Mouse (Mus musculus) mouse trophoblast stem cell (cell line): ENCODE measurements around the gene Nfrkb.

Experiments used
- in situ Hi-C, 2 experiments: fragments of 300-500 bp; cut with MseI, MboI; formaldehyde crosslinking; loops; 2 replicates in 1 of 2; 3 replicates in 1 of 2; pipeline ENCODE4 v1.15.1; 2025

Gene Nfrkb

DNA sequence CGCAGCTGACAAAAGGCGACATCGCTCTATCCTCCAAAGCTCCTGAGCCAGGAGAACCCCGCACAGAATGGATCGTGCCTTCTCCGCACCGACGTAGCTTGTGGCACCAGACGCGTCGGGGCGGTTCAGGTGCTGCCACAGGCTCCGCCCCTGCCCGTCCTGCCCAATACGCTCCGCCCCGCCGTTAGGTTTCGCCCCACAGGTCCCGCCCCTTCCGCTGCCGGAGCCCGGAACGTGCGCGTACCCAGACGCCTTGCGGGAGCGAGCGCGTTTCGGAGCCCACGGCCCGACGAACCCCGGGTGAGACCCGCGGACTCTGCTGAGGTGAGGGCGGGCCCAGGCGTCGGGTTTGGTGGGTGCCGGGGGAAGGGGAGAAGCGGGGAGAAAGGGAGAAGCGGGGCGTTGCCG, at the start of gene Nfrkb:
Gene Nfrkb, plus strand, starts transcription at position 246 of the 408 bp plus-strand sequence.
- in situ Hi-C loops = no loop called here

DNA sequence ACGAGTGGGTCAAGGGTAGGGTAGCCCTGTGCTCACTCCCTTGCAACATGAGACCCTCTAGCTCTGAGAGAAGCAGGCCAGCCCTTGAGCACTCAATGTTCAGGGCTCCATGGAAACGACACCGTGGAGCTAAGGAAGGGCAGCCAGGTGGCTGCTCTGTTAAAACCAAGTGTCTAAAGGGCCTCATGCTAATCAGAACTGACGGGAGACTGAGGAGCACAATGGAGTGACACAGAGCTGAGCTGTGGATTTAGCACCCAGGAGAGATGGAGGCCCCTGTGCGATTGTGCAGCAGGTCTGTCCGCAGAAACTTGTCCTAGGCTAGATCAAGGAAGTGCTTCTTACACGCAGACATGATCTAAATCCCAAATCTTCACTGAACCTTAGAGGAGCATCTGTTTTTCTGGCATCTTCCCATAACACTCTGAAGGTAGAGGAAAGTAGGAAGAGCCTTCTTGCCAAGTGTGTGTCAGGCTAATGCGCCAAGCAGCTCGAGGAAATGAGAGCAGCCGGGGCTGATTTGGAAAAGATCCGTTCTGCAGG, 41.6 kb upstream of the Nfrkb start:
- in situ Hi-C loops = loop anchor here (10.0 kb wide), 2 partner anchors 170 to 180 kb away; no protein-coding TSS in a partner anchor

DNA sequence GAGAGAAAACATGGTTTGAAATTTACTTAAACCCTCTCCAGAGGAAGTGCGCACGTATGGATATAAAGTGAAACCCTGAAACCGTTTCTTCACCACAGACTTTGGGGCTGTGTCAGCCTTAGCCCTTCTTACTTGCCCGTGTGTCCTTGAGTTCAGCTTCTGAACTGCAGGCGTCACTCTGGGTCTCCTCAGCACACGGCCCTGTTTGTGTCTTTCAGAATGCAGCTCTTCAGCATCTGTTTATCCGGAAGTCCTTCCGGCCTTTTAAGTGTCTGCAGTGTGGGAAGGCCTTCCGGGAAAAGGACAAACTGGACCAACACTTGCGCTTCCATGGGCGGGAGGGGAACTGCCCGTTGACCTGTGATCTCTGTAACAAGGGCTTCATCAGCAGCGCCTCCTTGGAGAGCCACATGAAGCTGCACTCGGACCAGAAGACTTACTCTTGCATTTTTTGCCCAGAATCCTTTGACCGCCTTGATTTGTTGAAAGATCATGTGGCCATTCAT, 39.4 kb upstream of the Nfrkb start:
- in situ Hi-C loops = loop anchor here (10.0 kb wide), 2 partner anchors 172 to 182 kb away; no protein-coding TSS in a partner anchor

DNA sequence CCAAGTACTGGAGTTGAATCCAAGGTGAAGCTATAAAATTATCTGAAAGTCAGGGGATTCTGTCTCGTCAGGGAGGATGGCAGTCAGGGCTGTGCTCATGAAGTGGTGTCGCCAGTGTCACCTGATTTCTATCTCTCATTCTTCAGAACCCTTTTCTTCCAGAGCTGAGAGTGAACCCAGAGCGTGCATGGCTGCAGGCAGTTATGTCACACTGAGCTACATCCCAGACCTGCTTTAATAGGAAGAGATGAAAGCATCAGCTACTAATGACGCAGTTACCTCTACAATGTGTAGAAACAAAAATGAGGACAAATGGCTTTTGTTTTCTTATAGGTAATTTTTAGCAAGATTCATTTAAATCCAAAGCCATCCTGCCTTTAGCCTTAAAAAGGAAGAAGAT, 37.5 kb upstream of the Nfrkb start:
- in situ Hi-C loops = loop anchor here (10.0 kb wide), 2 partner anchors 174 to 184 kb away; no protein-coding TSS in a partner anchor

DNA sequence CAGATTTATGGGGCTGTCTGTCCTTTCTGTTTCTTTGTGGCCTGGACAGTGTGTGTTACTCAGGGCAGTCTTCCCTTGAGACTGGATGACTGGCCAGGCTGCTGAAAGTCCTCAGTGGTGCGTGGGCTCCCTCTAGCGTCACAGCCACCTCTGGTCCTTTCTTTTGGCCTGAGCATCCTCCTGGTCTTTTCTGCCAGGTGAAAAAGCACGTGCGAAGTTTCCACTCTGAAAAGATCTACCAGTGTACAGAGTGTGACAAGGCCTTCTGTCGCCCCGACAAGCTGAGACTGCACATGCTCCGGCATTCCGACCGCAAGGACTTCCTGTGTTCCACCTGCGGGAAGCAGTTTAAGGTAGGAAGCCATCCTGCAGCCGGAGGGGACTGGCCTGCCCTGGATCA, 37.1 kb upstream of the Nfrkb start:
- in situ Hi-C loops = loop anchor here (10.0 kb wide), 2 partner anchors 174 to 184 kb away; no protein-coding TSS in a partner anchor

DNA sequence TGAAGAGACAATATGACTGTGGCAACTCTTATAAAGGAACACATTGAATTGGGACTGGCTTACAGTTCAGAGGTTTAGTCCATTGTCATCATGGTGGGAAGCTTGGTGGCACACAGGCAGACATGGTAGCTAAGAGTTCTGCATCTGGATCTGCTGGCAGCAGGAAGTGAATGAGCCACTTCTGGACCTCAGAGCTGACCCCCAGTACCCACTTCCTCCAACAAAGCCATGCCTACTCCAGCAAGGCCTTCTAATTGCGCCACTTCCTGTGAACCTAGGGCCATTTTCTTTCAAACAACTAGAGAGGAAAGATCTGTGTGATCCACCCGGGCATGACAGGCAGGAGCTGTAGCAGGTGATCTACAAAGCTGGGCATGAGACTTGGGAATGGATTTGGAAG, 33.3 kb upstream of the Nfrkb start:
- in situ Hi-C loops = no loop called here

DNA sequence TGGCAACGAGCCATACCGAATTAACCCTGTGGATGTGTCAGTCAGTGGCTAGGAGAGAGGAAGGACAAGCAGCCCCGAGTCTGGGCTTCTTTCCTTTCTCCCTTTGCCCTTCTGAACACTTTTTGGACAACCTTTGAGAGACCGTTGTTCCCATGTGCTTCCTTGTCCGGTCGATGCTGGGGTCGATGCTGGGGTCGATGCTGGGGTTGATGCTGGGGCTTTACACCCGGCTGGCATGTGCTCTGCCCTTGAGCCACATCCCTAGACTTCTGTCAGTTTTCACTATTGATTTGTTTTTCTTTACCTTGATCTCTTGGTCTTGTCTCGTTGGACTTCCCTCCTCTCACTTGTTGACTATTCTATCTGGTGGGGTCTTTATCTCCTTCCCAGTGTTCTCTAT, 32.5 kb upstream of the Nfrkb start:
- in situ Hi-C loops = no loop called here

DNA sequence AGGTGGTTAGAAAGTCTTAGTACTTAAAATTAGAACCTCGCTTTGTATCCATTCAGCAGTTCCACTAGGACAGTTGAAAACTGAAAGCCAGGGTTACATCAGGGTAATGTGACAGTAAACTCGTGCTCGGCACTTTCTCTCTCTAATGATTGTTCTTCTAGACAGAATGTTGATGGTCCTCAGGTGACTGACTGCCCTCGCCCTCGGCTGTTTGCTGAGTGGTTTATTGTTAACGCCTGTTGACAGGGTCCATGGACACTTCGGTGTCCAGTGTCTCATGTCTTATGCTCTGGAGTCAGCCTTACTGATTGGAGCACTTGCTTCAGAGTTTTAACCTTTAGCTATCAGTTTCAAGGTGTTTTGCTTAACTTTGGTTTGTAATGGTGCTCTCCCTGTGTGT, 31.9 kb upstream of the Nfrkb start:
- in situ Hi-C loops = no loop called here

DNA sequence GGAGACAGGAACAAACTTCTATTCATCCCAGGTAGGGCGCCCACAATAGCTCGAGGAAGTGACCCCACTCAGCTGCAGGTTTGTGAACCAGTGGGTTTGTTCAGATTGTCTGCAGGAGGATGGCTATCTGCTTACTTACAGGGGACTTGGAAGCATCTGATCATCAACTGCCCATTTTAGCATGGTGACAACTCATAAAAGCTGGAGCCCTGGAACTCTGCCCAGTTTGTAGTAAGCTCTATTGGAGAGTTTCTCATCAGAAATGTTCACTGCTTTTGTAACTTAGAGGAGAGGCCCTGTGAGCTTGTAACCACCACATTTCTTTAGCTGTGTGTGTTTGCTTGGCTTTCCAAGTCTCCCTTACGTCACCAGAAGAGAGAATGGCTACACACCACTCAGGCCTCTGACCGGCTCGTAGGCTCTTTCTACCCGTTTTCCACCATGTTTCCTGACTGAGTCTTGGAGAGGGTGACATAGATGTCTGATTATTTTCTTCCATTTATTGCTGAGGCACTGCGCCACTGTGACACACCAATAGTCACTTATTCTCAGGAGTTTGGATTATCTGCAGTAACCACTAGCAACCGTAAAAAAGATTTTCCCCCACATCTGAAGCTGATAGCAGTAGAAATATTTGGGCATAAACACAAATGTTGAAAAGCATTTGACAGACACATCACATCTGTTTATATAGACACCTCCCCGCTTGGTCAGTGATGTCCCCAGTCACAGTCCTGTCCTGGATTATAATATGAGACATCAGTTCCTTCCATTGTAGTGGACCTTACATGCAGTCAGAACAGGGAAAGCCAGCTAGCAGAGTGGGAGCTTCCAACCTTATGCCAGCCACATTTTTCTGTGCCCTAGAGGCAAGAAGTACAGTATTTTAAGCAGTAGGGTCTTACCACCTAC, 22.0 kb upstream of the Nfrkb start:
- in situ Hi-C loops = no loop called here

DNA sequence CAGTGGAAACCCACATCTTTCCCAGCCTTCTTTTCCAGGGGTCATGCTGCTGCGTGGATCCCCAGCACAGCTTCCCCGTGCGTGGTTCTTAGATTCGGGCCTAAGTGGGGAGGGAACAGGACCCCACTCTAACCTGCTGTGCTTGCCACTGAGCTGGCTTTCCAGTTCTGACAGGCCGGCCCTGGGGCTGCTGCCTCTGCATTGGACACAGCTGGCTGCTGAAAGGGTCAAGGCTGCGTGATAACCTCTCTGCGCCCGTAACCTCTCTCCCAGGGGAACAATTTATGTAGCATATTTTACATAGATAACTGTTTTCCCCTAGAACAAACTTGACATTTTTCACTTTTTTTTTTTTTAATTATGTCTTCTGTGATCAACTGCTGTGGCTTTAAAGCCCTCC, 20.9 kb upstream of the Nfrkb start:
- in situ Hi-C loops = no loop called here

DNA sequence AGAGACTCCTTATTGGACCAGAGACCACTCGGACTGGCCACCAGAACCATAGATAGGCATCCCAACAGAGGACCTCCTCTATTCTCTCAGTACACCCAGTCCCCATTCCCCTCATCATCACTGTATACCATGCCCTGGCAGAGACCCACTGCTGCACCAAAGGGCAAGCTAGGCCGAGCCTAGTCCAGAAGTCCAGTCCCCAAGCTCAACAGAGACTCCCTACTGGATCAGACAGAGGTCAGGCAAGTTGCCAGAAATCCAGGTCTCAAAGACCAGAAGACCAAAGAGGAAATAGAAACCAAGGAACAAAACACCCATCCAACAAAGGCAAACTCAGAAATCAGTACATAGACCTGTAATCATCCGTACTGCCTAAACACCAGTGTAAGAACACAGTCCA, 14.3 kb upstream of the Nfrkb start:
- in situ Hi-C loops = no loop called here

DNA sequence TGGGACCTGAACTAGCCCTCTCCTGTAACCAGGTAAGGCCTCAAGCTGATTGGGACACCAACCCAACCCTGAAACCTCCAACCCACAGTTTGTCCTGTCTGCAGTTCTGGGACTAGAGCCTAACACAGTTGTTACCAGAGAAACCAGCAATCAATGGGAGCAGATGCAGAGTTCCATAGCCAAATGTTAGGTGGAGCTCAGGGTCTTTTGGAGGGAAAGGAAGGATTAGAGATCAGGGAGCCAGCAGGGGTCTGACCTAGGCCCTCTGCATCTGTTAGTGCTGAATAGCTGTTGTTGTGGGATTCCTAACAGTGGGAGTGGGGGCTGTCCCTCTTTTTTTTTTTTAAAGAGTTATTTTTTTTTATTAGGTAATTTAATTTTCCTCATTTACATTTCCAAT, 9.3 kb upstream of the Nfrkb start:
- in situ Hi-C loops = no loop called here

DNA sequence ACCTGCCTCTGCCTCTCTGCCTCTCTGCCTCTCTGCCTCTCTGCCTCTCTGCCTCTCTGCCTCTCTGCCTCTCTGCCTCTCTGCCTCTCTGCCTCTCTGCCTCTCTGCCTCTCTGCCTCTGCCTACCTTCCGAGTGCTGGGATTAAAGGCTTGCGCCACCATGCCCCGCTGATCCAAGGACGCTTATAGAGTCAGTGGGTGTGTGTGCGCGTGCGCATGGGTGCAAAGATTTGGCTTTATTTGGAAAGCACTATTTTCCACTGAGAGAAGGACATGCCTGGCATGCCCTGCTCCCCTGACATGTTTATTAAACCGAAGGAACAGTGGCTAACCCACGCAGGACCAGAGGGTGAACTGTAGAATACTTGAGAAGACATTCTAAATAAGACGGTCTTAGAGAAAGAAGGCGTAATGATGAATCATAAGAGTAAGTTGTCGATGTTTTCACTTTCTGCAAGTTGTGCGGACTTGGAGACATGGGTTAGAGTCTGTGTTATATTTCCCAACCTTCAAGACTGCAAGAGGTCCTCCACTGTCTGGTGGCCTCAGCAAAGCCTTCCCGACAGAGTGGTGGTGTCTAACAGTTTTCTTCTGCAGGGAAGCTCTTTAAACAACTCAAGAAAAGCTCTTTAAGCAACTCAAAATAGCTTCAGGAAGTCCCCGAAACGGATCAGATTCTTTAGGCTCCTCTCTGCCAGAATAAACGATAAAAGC, 1.0 kb upstream of the Nfrkb start:
- in situ Hi-C loops = no loop called here

DNA sequence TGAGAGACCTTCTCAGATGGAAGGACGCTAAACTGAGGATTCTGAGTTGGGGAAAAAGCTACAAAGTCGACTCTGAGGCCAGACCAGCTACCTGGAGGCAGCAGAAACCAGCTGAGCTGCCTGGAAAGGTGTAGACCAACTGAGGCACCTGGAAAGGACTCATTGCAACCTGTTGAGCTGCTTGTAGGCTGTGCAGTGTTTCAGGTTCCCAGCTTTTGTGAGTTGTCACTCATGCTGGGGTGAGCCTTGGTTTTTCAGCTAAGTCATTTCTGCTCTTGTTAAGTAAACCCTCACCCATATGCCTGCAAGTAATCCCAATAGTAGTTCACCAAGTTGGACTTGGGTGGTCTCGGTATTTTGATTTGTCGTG, 507 bp upstream of the Nfrkb start:
- in situ Hi-C loops = no loop called here

DNA sequence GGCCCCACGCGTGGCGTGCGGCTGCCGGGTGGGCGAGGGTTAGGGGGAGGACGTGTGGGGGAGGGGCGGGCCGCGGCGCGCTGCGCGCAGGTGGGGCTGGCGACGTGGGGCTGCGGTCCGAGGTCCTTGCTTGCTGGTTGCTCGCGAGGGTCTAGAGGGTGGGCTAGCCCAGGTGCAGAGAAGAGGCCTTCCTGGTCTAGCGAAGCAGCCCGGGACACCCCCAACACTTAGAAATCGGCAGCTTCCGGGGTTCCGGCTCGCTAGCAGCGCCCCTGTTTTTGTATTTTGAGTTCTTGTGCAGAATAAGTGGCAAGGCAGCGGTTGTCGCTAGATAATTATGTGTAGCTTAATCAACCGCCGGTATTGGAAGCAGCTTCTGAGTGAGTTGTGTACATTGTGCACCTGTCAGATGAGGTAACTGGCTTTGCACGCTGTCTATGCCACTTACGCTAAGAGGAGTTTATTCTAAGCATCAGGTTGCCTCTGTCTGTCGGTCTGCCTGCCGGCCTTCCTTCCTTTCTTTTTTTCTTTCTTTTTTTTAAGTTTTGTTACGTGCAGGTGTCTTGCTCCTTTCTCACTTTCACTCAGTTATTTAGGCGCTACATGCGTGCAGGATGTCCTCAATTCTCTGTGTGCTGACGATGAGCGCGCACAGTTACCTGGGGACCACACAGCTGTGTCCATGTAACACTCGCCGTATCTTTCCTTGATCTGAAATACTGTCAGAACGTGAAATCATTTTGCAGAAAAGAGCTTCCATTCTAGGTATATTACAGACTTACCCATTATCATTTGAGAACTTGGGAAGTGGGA, 582 bp downstream of the Nfrkb start:
- in situ Hi-C loops = no loop called here

DNA sequence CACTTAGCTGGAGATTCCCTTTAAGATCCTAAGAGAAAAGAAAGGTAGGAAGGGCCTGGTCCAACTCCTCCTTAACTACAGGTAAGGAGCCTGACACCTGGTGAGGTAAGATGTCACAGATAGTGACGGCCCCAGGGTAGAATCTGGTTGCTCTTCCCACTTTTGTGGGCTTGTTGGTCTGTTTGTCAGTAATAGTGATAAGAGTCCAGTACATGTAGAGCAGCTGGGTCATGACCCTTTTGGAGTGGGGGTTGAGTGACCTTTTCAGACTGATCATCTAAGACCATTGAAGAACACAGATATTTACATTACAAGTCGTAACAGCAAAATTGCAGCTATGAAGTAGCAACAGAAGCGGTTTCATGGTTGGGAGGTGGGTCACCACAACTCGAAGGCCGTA, 1.2 kb downstream of the Nfrkb start:
- in situ Hi-C loops = no loop called here

DNA sequence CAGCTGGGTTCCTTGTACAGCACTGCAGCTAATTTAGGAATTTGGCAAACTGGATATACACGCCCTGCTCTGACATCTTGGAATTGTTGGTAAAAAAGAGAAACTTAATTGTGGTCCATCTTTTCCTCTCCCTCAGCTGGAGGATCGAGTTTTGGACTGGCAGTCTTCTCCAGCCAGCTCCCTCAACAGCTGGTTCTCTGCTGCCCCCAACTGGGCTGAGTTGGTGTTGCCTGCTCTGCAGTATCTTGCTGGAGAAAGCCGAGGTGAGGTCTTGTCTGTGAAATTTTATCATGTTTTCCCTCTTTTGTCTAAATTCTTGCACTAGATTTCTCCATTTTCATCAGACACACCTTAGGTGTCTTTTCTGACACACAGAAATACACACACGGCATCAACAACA, 14.4 kb downstream of the Nfrkb start:
- in situ Hi-C loops = loop anchor here in 1 of 2 experiments (5.0 kb wide), 1 partner anchor 142 kb away; no protein-coding TSS in a partner anchor

DNA sequence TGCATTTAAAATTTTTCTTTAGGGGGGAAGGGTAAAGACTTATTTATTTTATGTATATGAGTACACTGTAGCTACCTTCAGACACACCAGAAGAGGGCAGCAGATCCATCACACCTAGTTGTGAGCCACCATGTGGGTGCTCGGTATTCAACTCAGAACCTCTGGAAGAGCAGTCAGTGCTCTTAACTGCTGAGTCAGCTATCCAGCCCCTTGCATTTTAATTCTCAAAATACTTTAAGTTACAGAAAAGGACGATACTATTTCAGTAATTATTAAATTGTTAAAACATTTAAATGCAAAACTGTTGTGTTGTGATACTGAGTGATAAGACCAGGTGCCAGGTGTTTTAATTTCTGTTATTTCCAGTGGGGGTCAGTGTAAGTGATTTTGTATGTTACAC, 18.3 kb downstream of the Nfrkb start:
- in situ Hi-C loops = loop anchor here in 1 of 2 experiments (5.0 kb wide), 1 partner anchor 138 kb away; no protein-coding TSS in a partner anchor

DNA sequence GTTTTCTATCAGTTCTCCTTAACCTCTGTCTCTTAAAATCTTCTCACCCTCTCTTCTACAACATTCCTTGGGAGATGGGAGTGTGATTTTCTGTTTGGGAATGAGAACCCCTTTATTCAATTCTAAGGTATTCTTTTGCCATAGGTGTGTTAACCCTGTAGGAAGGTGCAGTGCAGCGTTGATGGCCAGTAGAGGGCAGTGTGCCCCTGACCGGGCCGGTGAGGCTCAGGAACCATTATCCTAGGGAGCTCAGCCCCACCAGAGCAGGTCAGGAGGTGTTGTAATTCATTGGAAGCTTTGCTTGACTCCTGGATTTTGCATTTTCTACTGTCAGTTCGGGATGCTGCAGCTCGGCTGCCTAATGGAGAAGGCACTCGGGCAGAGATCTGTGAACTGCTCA, 19.2 kb downstream of the Nfrkb start:
- in situ Hi-C loops = loop anchor here in 1 of 2 experiments (5.0 kb wide), 1 partner anchor 137 kb away; no protein-coding TSS in a partner anchor

DNA sequence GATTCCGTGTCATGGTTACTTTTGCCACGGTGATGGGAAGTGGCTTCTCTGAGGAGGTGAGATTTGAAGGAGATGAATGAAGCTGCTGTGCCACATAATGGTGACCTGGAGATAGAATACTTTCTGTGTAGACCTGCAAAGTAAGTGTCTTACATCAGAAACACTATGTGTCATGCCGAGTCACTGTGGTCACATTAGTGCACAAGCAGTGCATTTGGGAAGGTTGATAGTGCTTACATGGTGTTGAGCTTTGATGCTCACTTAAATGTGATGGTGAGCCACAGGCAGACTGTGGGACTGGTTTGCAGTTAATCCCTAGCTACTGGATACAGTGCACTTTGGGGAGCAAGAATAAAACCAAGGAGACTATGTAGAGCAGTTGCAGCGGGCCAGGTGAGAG, 26.2 kb downstream of the Nfrkb start:
- in situ Hi-C loops = no loop called here

DNA sequence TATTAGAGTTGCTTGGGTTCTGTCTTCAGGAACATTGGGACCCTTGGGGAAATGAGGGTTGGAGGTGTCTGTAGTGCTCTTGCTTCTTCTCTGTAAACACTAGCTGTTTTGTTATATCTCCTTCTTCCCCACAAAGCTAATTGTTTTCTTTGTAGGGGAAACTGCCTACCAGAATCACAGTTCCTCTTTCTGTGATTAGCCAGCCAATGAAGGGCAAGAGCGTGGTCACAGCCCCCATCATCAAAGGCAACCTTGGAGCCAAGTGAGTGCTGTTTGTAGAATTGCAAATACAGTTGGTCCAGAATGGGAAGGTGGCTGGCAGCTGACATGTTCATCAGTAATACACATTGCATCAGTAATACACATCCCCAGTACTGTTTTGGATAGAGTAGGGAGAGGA, 32.8 kb downstream of the Nfrkb start:
- in situ Hi-C loops = no loop called here
